Mouse (Mus musculus) forebrain, embryonic 11.5 days (tissue): ENCODE results near the gene Gsta1. TPM values are rescaled to one million over a fixed set of nuclear protein-coding genes. Genes with fewer than 3 reads are reported as not detected.
"Not testable (repeated sequence)": the region's sequence is repeated elsewhere in the genome, so short reads cannot be mapped to it uniquely, and the experiment has no call there.

Source experiments
- ATAC-seq: fragments of 200-750 bp; cut with Nextera tagmentation; replicated peaks from 2 replicates; pipeline ENCODE4 v1.8.0; 2017; ENCODE audit warnings: moderate TSS enrichment; ENCODE audit not compliant: low FRiP score
- DNase-seq: peaks from one replicate; pipeline ENCODE4 v3.0.0-alpha.2; 2017; ENCODE audit warnings: low spot score
- H3K27ac ChIP-seq: fragments of 300-500 bp; sonication (generic); 2 replicates; pipeline ENCODE4 v1.5.1; 2014; ENCODE audit warnings: low read depth, low read length
- H3K27me3 ChIP-seq: fragments of 300-500 bp; sonication (generic); 2 replicates; pipeline ENCODE4 v1.6.1; 2014; ENCODE audit warnings: mild to moderate bottlenecking, low read length, mixed read lengths; ENCODE audit not compliant: control insufficient read depth, insufficient read depth
- H3K36me3 ChIP-seq: fragments of 300-500 bp; sonication (generic); 2 replicates; pipeline ENCODE4 v1.6.1; 2014; ENCODE audit warnings: mild to moderate bottlenecking, low read length, moderate library complexity, mixed read lengths; ENCODE audit not compliant: control insufficient read depth, insufficient read depth
- H3K4me1 ChIP-seq: fragments of 300-500 bp; sonication (generic); replicated peaks from 2 replicates; pipeline ENCODE4 v1.6.1; 2014; ENCODE audit warnings: low read length, mixed read lengths; ENCODE audit not compliant: control insufficient read depth, insufficient read depth
- H3K4me2 ChIP-seq: fragments of 300-500 bp; sonication (generic); 2 replicates; pipeline ENCODE4 v1.6.1; 2014; ENCODE audit warnings: low read depth, mild to moderate bottlenecking, low read length, moderate library complexity, mixed read lengths; ENCODE audit not compliant: severe bottlenecking
- H3K4me3 ChIP-seq: fragments of 300-500 bp; sonication (generic); 2 replicates; pipeline ENCODE4 v1.5.1; 2014; ENCODE audit warnings: low read depth, low read length
- H3K9ac ChIP-seq: fragments of 300-500 bp; sonication (generic); 2 replicates; pipeline ENCODE4 v1.6.1; 2014; ENCODE audit warnings: low read length
- H3K9me3 ChIP-seq: fragments of 300-500 bp; sonication (generic); 2 replicates; pipeline ENCODE4 v1.6.1; 2016; ENCODE audit warnings: low read length, mixed read lengths; ENCODE audit not compliant: control insufficient read depth
- WGBS: fragments of 180-500 bp; shearing (Covaris S2); extraction: QIAGEN DNeasy Blood & Tissue Kit; methylation state at CpG from one replicate; pipeline ENCODE4 v1.1.7; 2014; 5-methylcytosine and 5-hydroxymethylcytosine counted together
- polyA plus RNA-seq: library from polyadenylated mRNA; unstranded; fragments of >200 nt; fragmentation: Nextera tagmentation; extraction: Ambion mirVana; gene quantifications from 2 replicates; pipeline ENCODE4 v1.2.1, GENCODE M21; 2014

The Gsta1 gene
- polyA plus RNA-seq, result not detected in 2 replicates

GRCm38 (mm10) chr9:78230461-78230860, at the start of gene Gsta1:
TSS of gene Gsta1 (plus strand) at chr9:78230656.
- H3K4me2 ChIP-seq, ATAC-seq, H3K9ac ChIP-seq, H3K36me3 ChIP-seq, H3K27me3 ChIP-seq, H3K4me3 ChIP-seq, H3K4me1 ChIP-seq, DNase-seq, H3K27ac ChIP-seq, H3K9me3 ChIP-seq: not testable (repeated sequence)
- 78% methylated on average over 1 of the region's 3 CpGs for WGBS

- 86% methylated on average over 4 of the region's 7 CpGs for WGBS
- not testable (repeated sequence) for H3K9me3 ChIP-seq
Measured at GRCm38 (mm10) chr9:78182474-78182873, 48.0 kb upstream of the Gsta1 start, which contains the start of gene Gsta4. TSS of gene Gsta4 (plus strand) at chr9:78182774.

GRCm38 (mm10) chr9:78185686-78186085, 44.8 kb upstream of the Gsta1 start:
- no peaks in the 10 kb centered on the region for H3K36me3 ChIP-seq
- H3K27me3 ChIP-seq, result no peaks in the 10 kb centered on the region
- no peak for ATAC-seq

More at GRCm38 (mm10) chr9:78182474-78182873, 48.0 kb upstream of the Gsta1 start, which contains the start of gene Gsta4:
- H3K4me1 ChIP-seq, ATAC-seq, H3K27ac ChIP-seq, H3K9ac ChIP-seq, H3K4me2 ChIP-seq, H3K36me3 ChIP-seq, H3K4me3 ChIP-seq, DNase-seq, H3K27me3 ChIP-seq: not testable (repeated sequence)

GRCm38 (mm10) chr9:78188910-78189309, 41.5 kb upstream of the Gsta1 start:
- Histone ChIP-seq H3K9ac (no peak overlapping the region), H3K9me3 (no peaks in the 10 kb centered on the region), H3K27me3 (no peaks in the 10 kb centered on the region), H3K27ac (no peak overlapping the region), H3K4me2 (no peak overlapping the region), H3K4me1 (peaks cover 5% of the 10 kb centered on the region; the same call in 1 of the 2 replicates), H3K36me3 (no peaks in the 10 kb centered on the region), H3K4me3 (no peak overlapping the region)
- 85% methylated on average over 8 of the region's 8 CpGs for WGBS
- peak; percentile 22 for DNase-seq
- no peak for ATAC-seq

More at GRCm38 (mm10) chr9:78185686-78186085, 44.8 kb upstream of the Gsta1 start:
- no peaks in the 10 kb centered on the region for H3K4me1 ChIP-seq
- peak; percentile 7 for DNase-seq
- no peak overlapping the region for H3K4me3 ChIP-seq
- H3K4me2 ChIP-seq, result no peak overlapping the region
- H3K9ac ChIP-seq, result no peak overlapping the region
- no peak overlapping the region for H3K27ac ChIP-seq
- 90% methylated on average over 9 of the region's 9 CpGs for WGBS
- H3K9me3 ChIP-seq, result no peaks in the 10 kb centered on the region

GRCm38 (mm10) chr9:78190651-78191634, 39.5 kb upstream of the Gsta1 start:
- DNase-seq (peak; percentile 51), ATAC-seq (peak; percentile 1; the same call in 1 of the 2 replicates)
- Histone ChIP-seq H3K27ac (no peak overlapping the region), H3K9me3 (no peaks in the 10 kb centered on the region), H3K36me3 (no peaks in the 10 kb centered on the region), H3K4me1 (peaks cover 5% of the 10 kb centered on the region; the same call in 1 of the 2 replicates), H3K4me2 (peak overlapping the region; percentile 60), H3K4me3 (peak overlapping the region; percentile 37), H3K27me3 (no peaks in the 10 kb centered on the region), H3K9ac (peak overlapping the region; percentile 28)
- WGBS, result 2% methylated on average over 19 of the region's 19 CpGs

- Histone ChIP-seq H3K9ac (peak overlapping the region; percentile 28), H3K36me3 (no peaks in the 10 kb centered on the region), H3K4me3 (peak overlapping the region; percentile 37), H3K9me3 (no peaks in the 10 kb centered on the region), H3K4me2 (peak overlapping the region; percentile 60), H3K27ac (no peak overlapping the region), H3K4me1 (peaks cover 5% of the 10 kb centered on the region; the same call in 1 of the 2 replicates), H3K27me3 (no peaks in the 10 kb centered on the region)
- DNase-seq, result peak; percentile 88
- WGBS, result under 1% methylated on average over 18 of the region's 18 CpGs
- ATAC-seq, result peak; percentile 67
Measured at GRCm38 (mm10) chr9:78191736-78192135, 38.7 kb upstream of the Gsta1 start.

- ATAC-seq, result peak; percentile 42
- Histone ChIP-seq H3K4me2 (no peak overlapping the region), H3K27me3 (no peaks in the 10 kb centered on the region), H3K36me3 (no peaks in the 10 kb centered on the region), H3K9me3 (no peaks in the 10 kb centered on the region), H3K4me3 (no peak overlapping the region), H3K27ac (no peak overlapping the region), H3K4me1 (peaks cover 5% of the 10 kb centered on the region; the same call in 1 of the 2 replicates), H3K9ac (no peak overlapping the region)
- peak; percentile 52 for DNase-seq
- 49% methylated on average over 9 of the region's 9 CpGs for WGBS
Measured at GRCm38 (mm10) chr9:78193902-78194597, 36.4 kb upstream of the Gsta1 start.

GRCm38 (mm10) chr9:78195034-78195433, 35.4 kb upstream of the Gsta1 start:
- Histone ChIP-seq H3K9ac (no peak overlapping the region), H3K27me3 (no peaks in the 10 kb centered on the region)

More at GRCm38 (mm10) chr9:78195034-78195433, 35.4 kb upstream of the Gsta1 start:
- 87% methylated on average over 11 of the region's 11 CpGs for WGBS
- DNase-seq (peak; percentile 49), ATAC-seq (no peak)
- Histone ChIP-seq H3K9me3 (no peaks in the 10 kb centered on the region), H3K4me3 (no peak overlapping the region), H3K27ac (no peak overlapping the region), H3K4me1 (peaks cover 5% of the 10 kb centered on the region; the same call in 1 of the 2 replicates), H3K36me3 (no peaks in the 10 kb centered on the region), H3K4me2 (no peak overlapping the region)
